Mouse (Mus musculus): ENCODE measurements around the gene Ifng. TPM values are rescaled to one million over a fixed set of nuclear protein-coding genes. Genes with fewer than 3 reads are reported as not detected.

The Ifng gene
- polyA plus RNA-seq, 1 experiment from 2014 or later: not detected

- Histone ChIP-seq H3K4me2 (no peak overlapping the region), H3K9ac (no peak overlapping the region), H3K27ac (no peak overlapping the region), H3K27me3 (no peaks in the 10 kb centered on the region), H3K9me3 (no peaks in the 10 kb centered on the region), H3K4me3 (no peak overlapping the region), H3K4me1 (no peaks in the 10 kb centered on the region), H3K36me3 (no peaks in the 10 kb centered on the region)
- no peak for ATAC-seq (ENCODE audit: insufficient number of reproducible peaks, insufficient read depth, low FRiP score, low TSS enrichment, low read depth)
- 79% methylated on average over 7 of the region's 7 CpGs for WGBS
These were observed 39.9 kb downstream of the Ifng start for GRCm38 (mm10) chr10:118480793-118481192.

GRCm38 (mm10) chr10:118494109-118494508, 53.3 kb downstream of the Ifng start:
- Histone ChIP-seq H3K9ac (no peak overlapping the region), H3K4me2 (no peak overlapping the region), H3K9me3 (no peaks in the 10 kb centered on the region), H3K4me1 (no peaks in the 10 kb centered on the region), H3K27ac (no peak overlapping the region), H3K4me3 (no peak overlapping the region), H3K27me3 (no peaks in the 10 kb centered on the region), H3K36me3 (no peaks in the 10 kb centered on the region)
- WGBS: 21% methylated on average over 1 of the region's 1 CpGs
- no peak for ATAC-seq (ENCODE audit: insufficient number of reproducible peaks, insufficient read depth, low FRiP score, low TSS enrichment, low read depth)

DNA sequence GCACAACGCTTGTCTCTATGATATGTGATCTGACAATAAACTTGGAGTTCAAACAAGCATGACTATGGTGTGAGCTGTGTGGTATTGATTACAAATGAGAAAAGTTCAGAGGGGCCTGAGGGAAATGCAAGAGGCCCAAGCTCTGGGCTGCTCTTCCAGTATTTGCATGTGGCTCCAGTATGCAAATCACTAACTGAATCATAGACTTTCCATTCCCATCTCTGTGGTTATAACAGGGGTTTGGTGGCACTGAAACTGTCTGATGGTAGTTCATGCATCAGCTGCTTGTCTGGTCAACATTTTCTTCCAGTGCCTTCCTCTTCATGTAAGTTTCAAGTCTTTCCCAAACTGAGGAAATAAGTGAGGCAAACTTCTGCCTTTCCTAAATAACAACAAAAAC, 54.5 kb downstream of the Ifng start:
- Histone ChIP-seq H3K9ac (no peak overlapping the region), H3K4me3 (no peak overlapping the region), H3K9me3 (no peaks in the 10 kb centered on the region), H3K4me1 (no peaks in the 10 kb centered on the region), H3K27ac (no peak overlapping the region), H3K36me3 (no peaks in the 10 kb centered on the region), H3K4me2 (no peak overlapping the region), H3K27me3 (no peaks in the 10 kb centered on the region)
- no peak for ATAC-seq (ENCODE audit: insufficient number of reproducible peaks, insufficient read depth, low FRiP score, low TSS enrichment, low read depth)
- WGBS: 60% methylated on average over 1 of the region's 1 CpGs

Other genes starting within 250 kb of the Ifng start
- not detected in 2 replicates for gene Il22, start 236.1 kb upstream of the Ifng start, polyA plus RNA-seq (2015; fragmentation: Nextera tagmentation; extraction: Ambion mirVana)
- gene Gm32717, start 200.3 kb upstream of the Ifng start, polyA plus RNA-seq (2015; fragmentation: Nextera tagmentation; extraction: Ambion mirVana): 0.15 TPM in 1 of 2 replicates, not detected in the other
- 0.15 TPM in 1 of 2 replicates, not detected in the other for gene Gm32802, start 182.4 kb upstream of the Ifng start, polyA plus RNA-seq (2015; fragmentation: Nextera tagmentation; extraction: Ambion mirVana)
- gene Iltifb, start 146.0 kb upstream of the Ifng start, polyA plus RNA-seq (2015; fragmentation: Nextera tagmentation; extraction: Ambion mirVana): not detected in 2 replicates
- gene Gm9040, start 114.1 kb upstream of the Ifng start, polyA plus RNA-seq (2015; fragmentation: Nextera tagmentation; extraction: Ambion mirVana): not detected in 2 replicates
- not detected in 2 replicates for gene Gm9044, start 108.6 kb upstream of the Ifng start, polyA plus RNA-seq (2015; fragmentation: Nextera tagmentation; extraction: Ambion mirVana)
- 0.21 TPM in 1 of 2 replicates, not detected in the other for gene Gm9045, start 103.2 kb upstream of the Ifng start, polyA plus RNA-seq (2015; fragmentation: Nextera tagmentation; extraction: Ambion mirVana)
- not detected in 2 replicates for gene Gm9046, start 97.8 kb upstream of the Ifng start, polyA plus RNA-seq (2015; fragmentation: Nextera tagmentation; extraction: Ambion mirVana)
- gene Gm9048, start 92.4 kb upstream of the Ifng start, polyA plus RNA-seq (2015; fragmentation: Nextera tagmentation; extraction: Ambion mirVana): not detected in 2 replicates
- 0.21 TPM in 1 of 2 replicates, not detected in the other for gene Gm9049, start 86.9 kb upstream of the Ifng start, polyA plus RNA-seq (2015; fragmentation: Nextera tagmentation; extraction: Ambion mirVana)